Mouse (Mus musculus): ENCODE data around the gene Pgpep1l.

GRCm38 (mm10) chr7:68224006-68224405 is 40.0 kb downstream of the Pgpep1l start:
- no peak for TF ChIP-seq CTCF (IDR thresholded peaks at IDR 0.05; ENCODE audit: extremely low read depth, insufficient read depth, insufficient read length, insufficient replicate concordance)
- TF ChIP-seq POLR2A (IDR thresholded peaks at IDR 0.05; ENCODE audit: low read depth, low read length) = no peak

Measured in spleen, adult 2 months (tissue).